Mouse (Mus musculus): ENCODE results near the gene Usp47. TPM values are rescaled to one million over a fixed set of nuclear protein-coding genes. Genes with fewer than 3 reads are reported as not detected.

Gene Usp47
- polyA plus RNA-seq, 1 experiment = 24.7 TPM

- H3K27me3 ChIP-seq (ENCODE audit: control insufficient read depth, insufficient read depth, insufficient read length) = no peaks in the 10 kb centered on the region
- no peaks in the 10 kb centered on the region for H3K79me2 ChIP-seq (ENCODE audit: control insufficient read depth, insufficient read depth)
- no peak for TF ChIP-seq MAX (IDR thresholded peaks at IDR 0.05)
- TF ChIP-seq FOSL1 (IDR thresholded peaks at IDR 0.05; ENCODE audit: insufficient read depth, low read length, poor library complexity, severe bottlenecking) = no peak
- TF ChIP-seq USF1 (IDR thresholded peaks at IDR 0.05; ENCODE audit: low read depth) = no peak
- TF ChIP-seq CEBPB (IDR thresholded peaks at IDR 0.05; ENCODE audit: low read depth) = no peak
- no peak for TF ChIP-seq MYOG (IDR thresholded peaks at IDR 0.05; ENCODE audit: control insufficient read depth, extremely low read depth, insufficient read length)
- no peak for TF ChIP-seq MYOD1 (IDR thresholded peaks at IDR 0.05; ENCODE audit: control insufficient read depth, insufficient read length, low read depth)
- no peak for TF ChIP-seq CTCF (IDR thresholded peaks at IDR 0.05; ENCODE audit: control insufficient read depth, insufficient read depth, insufficient read length)
- no peaks in the 10 kb centered on the region for H3K79me3 ChIP-seq (ENCODE audit: low read depth)
- H3K4me3 ChIP-seq (ENCODE audit: insufficient read depth, poor library complexity, severe bottlenecking) = no peak overlapping the region
- no peak overlapping the region for H3ac ChIP-seq (ENCODE audit: control insufficient read depth, insufficient read length, low read depth)
- no peaks in the 10 kb centered on the region for H3K36me3 ChIP-seq (ENCODE audit: control insufficient read depth, insufficient read depth)
Measured at GRCm38 (mm10) chr7:111985266-111985665, 38.0 kb upstream of the Usp47 start.

GRCm38 (mm10) chr7:111986906-111987305 is 36.4 kb upstream of the Usp47 start:
- H3K79me3 ChIP-seq (ENCODE audit: low read depth) = no peaks in the 10 kb centered on the region
- H3K36me3 ChIP-seq (ENCODE audit: control insufficient read depth, insufficient read depth) = no peaks in the 10 kb centered on the region
- H3K27me3 ChIP-seq (ENCODE audit: control insufficient read depth, insufficient read depth, insufficient read length) = no peaks in the 10 kb centered on the region
- H3ac ChIP-seq (ENCODE audit: control insufficient read depth, insufficient read length, low read depth) = no peak overlapping the region
- H3K79me2 ChIP-seq (ENCODE audit: control insufficient read depth, insufficient read depth) = no peaks in the 10 kb centered on the region
- no peak overlapping the region for H3K4me3 ChIP-seq (ENCODE audit: insufficient read depth, poor library complexity, severe bottlenecking)
- TF ChIP-seq FOSL1 (IDR thresholded peaks at IDR 0.05; ENCODE audit: insufficient read depth, low read length, poor library complexity, severe bottlenecking) (no peak), USF1 (IDR thresholded peaks at IDR 0.05; ENCODE audit: low read depth) (no peak), MAX (IDR thresholded peaks at IDR 0.05) (no peak), CEBPB (IDR thresholded peaks at IDR 0.05; ENCODE audit: low read depth) (no peak), MYOG (IDR thresholded peaks at IDR 0.05; ENCODE audit: control insufficient read depth, extremely low read depth, insufficient read length) (no peak), MYOD1 (IDR thresholded peaks at IDR 0.05; ENCODE audit: control insufficient read depth, insufficient read length, low read depth) (no peak), CTCF (IDR thresholded peaks at IDR 0.05; ENCODE audit: control insufficient read depth, insufficient read depth, insufficient read length) (no peak)

GRCm38 (mm10) chr7:111997441-111997840 is 25.9 kb upstream of the Usp47 start:
- Histone ChIP-seq H3K79me2 (ENCODE audit: control insufficient read depth, insufficient read depth) (no peaks in the 10 kb centered on the region), H3K4me3 (ENCODE audit: insufficient read depth, poor library complexity, severe bottlenecking) (no peak overlapping the region), H3ac (ENCODE audit: control insufficient read depth, insufficient read length, low read depth) (no peak overlapping the region), H3K27me3 (ENCODE audit: control insufficient read depth, insufficient read depth, insufficient read length) (no peaks in the 10 kb centered on the region), H3K36me3 (ENCODE audit: control insufficient read depth, insufficient read depth) (no peaks in the 10 kb centered on the region), H3K79me3 (ENCODE audit: low read depth) (no peaks in the 10 kb centered on the region)
- TF ChIP-seq CTCF (IDR thresholded peaks at IDR 0.05; ENCODE audit: control insufficient read depth, insufficient read depth, insufficient read length) (no peak), MYOD1 (IDR thresholded peaks at IDR 0.05; ENCODE audit: control insufficient read depth, insufficient read length, low read depth) (no peak), USF1 (IDR thresholded peaks at IDR 0.05; ENCODE audit: low read depth) (no peak), MYOG (IDR thresholded peaks at IDR 0.05; ENCODE audit: control insufficient read depth, extremely low read depth, insufficient read length) (no peak), MAX (IDR thresholded peaks at IDR 0.05) (no peak), FOSL1 (IDR thresholded peaks at IDR 0.05; ENCODE audit: insufficient read depth, low read length, poor library complexity, severe bottlenecking) (no peak), CEBPB (IDR thresholded peaks at IDR 0.05; ENCODE audit: low read depth) (no peak)

- Histone ChIP-seq H3K36me3 (ENCODE audit: control insufficient read depth, insufficient read depth) (no peaks in the 10 kb centered on the region), H3K27me3 (ENCODE audit: control insufficient read depth, insufficient read depth, insufficient read length) (no peaks in the 10 kb centered on the region), H3ac (ENCODE audit: control insufficient read depth, insufficient read length, low read depth) (no peak overlapping the region), H3K79me2 (ENCODE audit: control insufficient read depth, insufficient read depth) (no peaks in the 10 kb centered on the region), H3K79me3 (ENCODE audit: low read depth) (no peaks in the 10 kb centered on the region), H3K4me3 (ENCODE audit: insufficient read depth, poor library complexity, severe bottlenecking) (no peak overlapping the region)
- TF ChIP-seq MYOD1 (IDR thresholded peaks at IDR 0.05; ENCODE audit: control insufficient read depth, insufficient read length, low read depth) = peak; percentile 29
- TF ChIP-seq USF1 (IDR thresholded peaks at IDR 0.05; ENCODE audit: low read depth) = no peak
- no peak for TF ChIP-seq FOSL1 (IDR thresholded peaks at IDR 0.05; ENCODE audit: insufficient read depth, low read length, poor library complexity, severe bottlenecking)
- TF ChIP-seq CEBPB (IDR thresholded peaks at IDR 0.05; ENCODE audit: low read depth) = no peak
Measured at GRCm38 (mm10) chr7:111998446-111999004, 24.8 kb upstream of the Usp47 start.

GRCm38 (mm10) chr7:111999376-111999775 is 23.9 kb upstream of the Usp47 start:
- Histone ChIP-seq H3ac (ENCODE audit: control insufficient read depth, insufficient read length, low read depth) (no peak overlapping the region), H3K27me3 (ENCODE audit: control insufficient read depth, insufficient read depth, insufficient read length) (no peaks in the 10 kb centered on the region), H3K79me2 (ENCODE audit: control insufficient read depth, insufficient read depth) (no peaks in the 10 kb centered on the region), H3K79me3 (ENCODE audit: low read depth) (no peaks in the 10 kb centered on the region), H3K36me3 (ENCODE audit: control insufficient read depth, insufficient read depth) (no peaks in the 10 kb centered on the region), H3K4me3 (ENCODE audit: insufficient read depth, poor library complexity, severe bottlenecking) (no peak overlapping the region)
- no peak for TF ChIP-seq CTCF (IDR thresholded peaks at IDR 0.05; ENCODE audit: control insufficient read depth, insufficient read depth, insufficient read length)
- TF ChIP-seq FOSL1 (IDR thresholded peaks at IDR 0.05; ENCODE audit: insufficient read depth, low read length, poor library complexity, severe bottlenecking) = no peak
- no peak for TF ChIP-seq CEBPB (IDR thresholded peaks at IDR 0.05; ENCODE audit: low read depth)
- TF ChIP-seq USF1 (IDR thresholded peaks at IDR 0.05; ENCODE audit: low read depth) = no peak
- no peak for TF ChIP-seq MYOG (IDR thresholded peaks at IDR 0.05; ENCODE audit: control insufficient read depth, extremely low read depth, insufficient read length)
- no peak for TF ChIP-seq MAX (IDR thresholded peaks at IDR 0.05)
- TF ChIP-seq MYOD1 (IDR thresholded peaks at IDR 0.05; ENCODE audit: control insufficient read depth, insufficient read length, low read depth) = no peak

GRCm38 (mm10) chr7:112000166-112000565 is 23.1 kb upstream of the Usp47 start:
- Histone ChIP-seq H3K79me2 (ENCODE audit: control insufficient read depth, insufficient read depth) (no peaks in the 10 kb centered on the region), H3K27me3 (ENCODE audit: control insufficient read depth, insufficient read depth, insufficient read length) (no peaks in the 10 kb centered on the region), H3K36me3 (ENCODE audit: control insufficient read depth, insufficient read depth) (no peaks in the 10 kb centered on the region), H3ac (ENCODE audit: control insufficient read depth, insufficient read length, low read depth) (no peak overlapping the region), H3K4me3 (ENCODE audit: insufficient read depth, poor library complexity, severe bottlenecking) (no peak overlapping the region), H3K79me3 (ENCODE audit: low read depth) (no peaks in the 10 kb centered on the region)
- TF ChIP-seq CTCF (IDR thresholded peaks at IDR 0.05; ENCODE audit: control insufficient read depth, insufficient read depth, insufficient read length) = no peak
- TF ChIP-seq FOSL1 (IDR thresholded peaks at IDR 0.05; ENCODE audit: insufficient read depth, low read length, poor library complexity, severe bottlenecking) = no peak
- no peak for TF ChIP-seq MAX (IDR thresholded peaks at IDR 0.05)
- TF ChIP-seq MYOG (IDR thresholded peaks at IDR 0.05; ENCODE audit: control insufficient read depth, extremely low read depth, insufficient read length) = no peak
- no peak for TF ChIP-seq MYOD1 (IDR thresholded peaks at IDR 0.05; ENCODE audit: control insufficient read depth, insufficient read length, low read depth)
- no peak for TF ChIP-seq USF1 (IDR thresholded peaks at IDR 0.05; ENCODE audit: low read depth)
- no peak for TF ChIP-seq CEBPB (IDR thresholded peaks at IDR 0.05; ENCODE audit: low read depth)

All from C2C12 (cell line).